Mouse (Mus musculus): Measurements from ENCODE around the gene Maz. TPM values are rescaled to one million over a fixed set of nuclear protein-coding genes. Genes with fewer than 3 reads are reported as not detected.

Gene Maz
- polyA plus RNA-seq, 3 experiments from 2014 or later = 18.6 to 22.4 (median 21.4) TPM

- no peak for ATAC-seq
Observed at GRCm38 (mm10) chr7:127004122-127004875, 22.5 kb downstream of the Maz start.

GRCm38 (mm10) chr7:127003620-127004019 lies 23.2 kb downstream of the Maz start:
- no peak for ATAC-seq

- ATAC-seq = peak; percentile 82
Observed at GRCm38 (mm10) chr7:126999568-126999967, 27.3 kb downstream of the Maz start.

GRCm38 (mm10) chr7:126996449-126996848 lies 30.4 kb downstream of the Maz start:
- ATAC-seq = no peak

GRCm38 (mm10) chr7:126988816-126989215 lies 38.0 kb downstream of the Maz start:
- ATAC-seq = no peak

GRCm38 (mm10) chr7:126986319-126986718 lies 40.5 kb downstream of the Maz start:
- no peak for ATAC-seq

GRCm38 (mm10) chr7:126984667-126985444 lies 42.0 kb downstream of the Maz start:
- no peak for ATAC-seq

- no peak for ATAC-seq
Observed at GRCm38 (mm10) chr7:126983113-126983512, 43.7 kb downstream of the Maz start.

GRCm38 (mm10) chr7:126982054-126982453 lies 44.8 kb downstream of the Maz start:
- no peak for ATAC-seq

- no peak for ATAC-seq
Observed at GRCm38 (mm10) chr7:126981601-126982000, 45.2 kb downstream of the Maz start.

- ATAC-seq = no peak
Observed at GRCm38 (mm10) chr7:126978841-126979240, 48.0 kb downstream of the Maz start.

- no peak for ATAC-seq
Observed at GRCm38 (mm10) chr7:126976878-126977459, 49.9 kb downstream of the Maz start.

- ATAC-seq = peak; percentile 98
Observed at GRCm38 (mm10) chr7:126975950-126976866, 50.6 kb downstream of the Maz start, which contains the start of gene Cdiptos. Cdiptos (minus strand) TSS chr7:126976098.

GRCm38 (mm10) chr7:126975893-126975949 lies 51.1 kb downstream of the Maz start, which contains the start of gene Cdipt:
Cdipt (plus strand) TSS chr7:126975914.
- no peak for ATAC-seq

- no peak for ATAC-seq
Observed at GRCm38 (mm10) chr7:126975493-126975892, 51.3 kb downstream of the Maz start.

Other genes starting within 250 kb of the Maz start
- gene Tbx6, start 245.6 kb downstream of the Maz start, polyA plus RNA-seq (2017; shearing (Covaris generic)) = 1 to 10 TPM; 2.1 to 3.9 (median 3.7) TPM
- gene Ppp4c, start 234.5 kb downstream of the Maz start, polyA plus RNA-seq (2017; shearing (Covaris generic)) = 100 to 1,000 TPM; 118 to 168 (median 129) TPM
- gene Fam57b, start 229.4 kb downstream of the Maz start, polyA plus RNA-seq (2017; shearing (Covaris generic)) = not detected
- not detected for gene 4930451I11Rik, start 195.4 kb downstream of the Maz start, polyA plus RNA-seq (2017; shearing (Covaris generic))
- not detected for gene Doc2a, start 179.6 kb downstream of the Maz start, polyA plus RNA-seq (2017; shearing (Covaris generic))
- gene Hirip3, start 165.1 kb downstream of the Maz start, polyA plus RNA-seq (2017; shearing (Covaris generic)) = 10 to 100 TPM; 11.2 to 19.3 (median 18.2) TPM
- 10 to 100 TPM; 63.0 to 88.4 (median 68.7) TPM for gene Ino80e, start 164.7 kb downstream of the Maz start, polyA plus RNA-seq (2017; shearing (Covaris generic))
- gene Taok2, start 142.3 kb downstream of the Maz start, polyA plus RNA-seq (2017; shearing (Covaris generic)) = 10 to 100 TPM; 16.8 to 20.3 (median 19.6) TPM
- gene Tmem219, start 104.1 kb downstream of the Maz start, polyA plus RNA-seq (2017; shearing (Covaris generic)) = 10 to 100 TPM; 36.8 to 69.8 (median 47.7) TPM
- gene Kctd13, start 98.2 kb downstream of the Maz start, polyA plus RNA-seq (2017; shearing (Covaris generic)) = 1 to 10 TPM; 6.1 to 7.9 (median 6.3) TPM
- gene Asphd1, start 77.5 kb downstream of the Maz start, polyA plus RNA-seq (2017; shearing (Covaris generic)) = under 1 TPM in 1 of 3 experiments, not detected in 2; 0.34 TPM
- gene Sez6l2, start 76.5 kb downstream of the Maz start, polyA plus RNA-seq (2017; shearing (Covaris generic)) = under 1 TPM; 0.69 to 0.87 (median 0.77) TPM
- 100 to 1,000 TPM; 104 to 127 (median 115) TPM for gene Cdipt, start 51.1 kb downstream of the Maz start, polyA plus RNA-seq (2017; shearing (Covaris generic))
- 1 to 10 TPM in 2 of 3 experiments, under 1 TPM in 1; 0.91 to 1.8 (median 1.3) TPM for gene Cdiptos, start 50.9 kb downstream of the Maz start, polyA plus RNA-seq (2017; shearing (Covaris generic))
- 10 to 100 TPM; 15.2 to 19.7 (median 16.2) TPM for gene Mvp, start 12.4 kb downstream of the Maz start, polyA plus RNA-seq (2017; shearing (Covaris generic))
- not detected for gene Pagr1b, start 10.6 kb downstream of the Maz start, polyA plus RNA-seq (2017; shearing (Covaris generic))
- 10 to 100 TPM; 34.7 to 44.5 (median 42.6) TPM for gene Pagr1a, start 9.7 kb downstream of the Maz start, polyA plus RNA-seq (2017; shearing (Covaris generic))
- gene Gm42742, start 5.9 kb downstream of the Maz start, polyA plus RNA-seq (2017; shearing (Covaris generic)) = 10 to 100 TPM; 42.5 to 62.2 (median 46.4) TPM
- 1 to 10 TPM in 1 of 3 experiments, under 1 TPM in 1, not detected in 1; 0.97 to 1.1 TPM for gene Prrt2, start 5.8 kb downstream of the Maz start, polyA plus RNA-seq (2017; shearing (Covaris generic))
- gene Kif22, start 15.4 kb upstream of the Maz start, polyA plus RNA-seq (2017; shearing (Covaris generic)) = 10 to 100 TPM; 11.7 to 94.2 (median 13.8) TPM
- 1 to 10 TPM in 1 of 3 experiments, not detected in 2; 1.6 TPM for gene Zg16, start 60.3 kb upstream of the Maz start, polyA plus RNA-seq (2017; shearing (Covaris generic))
- gene AI467606, start 64.3 kb upstream of the Maz start, polyA plus RNA-seq (2017; shearing (Covaris generic)) = 100 to 1,000 TPM; 248 to 287 (median 263) TPM
- gene Qprt, start 95.2 kb upstream of the Maz start, polyA plus RNA-seq (2017; shearing (Covaris generic)) = 10 to 100 TPM in 2 of 3 experiments, 1 to 10 TPM in 1; 7.8 to 15.5 (median 15.0) TPM
- gene Spn, start 110.8 kb upstream of the Maz start, polyA plus RNA-seq (2017; shearing (Covaris generic)) = 100 to 1,000 TPM; 105 to 226 (median 130) TPM
- gene Cd2bp2, start 169.0 kb upstream of the Maz start, polyA plus RNA-seq (2017; shearing (Covaris generic)) = 10 to 100 TPM; 43.2 to 56.9 (median 48.7) TPM
- 10 to 100 TPM; 13.2 to 16.6 (median 13.6) TPM for gene Tbc1d10b, start 181.4 kb upstream of the Maz start, polyA plus RNA-seq (2017; shearing (Covaris generic))
- 10 to 100 TPM; 23.0 to 25.8 (median 23.4) TPM for gene Mylpf, start 181.9 kb upstream of the Maz start, polyA plus RNA-seq (2017; shearing (Covaris generic))
- 1 to 10 TPM; 3.3 to 6.8 (median 4.6) TPM for gene Zfp553, start 206.0 kb upstream of the Maz start, polyA plus RNA-seq (2017; shearing (Covaris generic))
- gene Sept1, start 206.1 kb upstream of the Maz start, polyA plus RNA-seq (2017; shearing (Covaris generic)) = 100 to 1,000 TPM; 783 to 927 (median 807) TPM
- gene Zfp771, start 217.2 kb upstream of the Maz start, polyA plus RNA-seq (2017; shearing (Covaris generic)) = 1 to 10 TPM in 1 of 3 experiments, under 1 TPM in 1, not detected in 1; 0.46 to 1.5 TPM
- 10 to 100 TPM; 37.2 to 88.3 (median 51.2) TPM for gene Dctpp1, start 233.7 kb upstream of the Maz start, polyA plus RNA-seq (2017; shearing (Covaris generic))
- gene Sephs2, start 247.0 kb upstream of the Maz start, polyA plus RNA-seq (2017; shearing (Covaris generic)) = 10 to 100 TPM; 19.4 to 45.4 (median 28.6) TPM